Mouse (Mus musculus) ES-CJ7 (cell line): ENCODE measurements around the gene Trim10.
"Not testable (repeated sequence)": the region's sequence is repeated elsewhere in the genome, so short reads cannot be mapped to it uniquely, and the experiment has no call there.

Experiments
- DNase-seq: peaks from one replicate; pipeline ENCODE4 v3.0.0; 2011; ENCODE audit warnings: low read depth, low spot score

Gene Trim10

GRCm38 (mm10) chr17:36858181-36858580 lies 11.2 kb upstream of the Trim10 start:
- no peak for DNase-seq

DNA sequence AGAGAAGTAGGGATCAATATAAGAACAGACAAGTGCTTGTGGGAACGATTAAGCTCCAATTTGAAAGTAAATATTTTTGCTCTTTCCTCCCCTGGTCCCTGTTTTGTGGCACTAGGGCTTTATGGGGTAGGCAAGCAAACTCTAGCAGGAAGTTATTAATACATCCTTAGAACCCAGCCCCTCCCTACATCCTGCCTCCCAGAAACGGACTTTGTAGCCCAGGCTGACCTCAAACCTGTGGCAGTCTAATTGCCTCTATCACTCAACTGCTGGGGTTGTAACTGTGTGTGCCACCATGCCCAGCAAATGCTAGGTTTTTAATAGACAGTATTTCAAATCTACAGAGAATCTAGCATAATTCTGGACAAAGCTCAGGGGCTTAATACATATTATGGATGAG lies 7.7 kb upstream of the Trim10 start:
- no peak for DNase-seq

DNA sequence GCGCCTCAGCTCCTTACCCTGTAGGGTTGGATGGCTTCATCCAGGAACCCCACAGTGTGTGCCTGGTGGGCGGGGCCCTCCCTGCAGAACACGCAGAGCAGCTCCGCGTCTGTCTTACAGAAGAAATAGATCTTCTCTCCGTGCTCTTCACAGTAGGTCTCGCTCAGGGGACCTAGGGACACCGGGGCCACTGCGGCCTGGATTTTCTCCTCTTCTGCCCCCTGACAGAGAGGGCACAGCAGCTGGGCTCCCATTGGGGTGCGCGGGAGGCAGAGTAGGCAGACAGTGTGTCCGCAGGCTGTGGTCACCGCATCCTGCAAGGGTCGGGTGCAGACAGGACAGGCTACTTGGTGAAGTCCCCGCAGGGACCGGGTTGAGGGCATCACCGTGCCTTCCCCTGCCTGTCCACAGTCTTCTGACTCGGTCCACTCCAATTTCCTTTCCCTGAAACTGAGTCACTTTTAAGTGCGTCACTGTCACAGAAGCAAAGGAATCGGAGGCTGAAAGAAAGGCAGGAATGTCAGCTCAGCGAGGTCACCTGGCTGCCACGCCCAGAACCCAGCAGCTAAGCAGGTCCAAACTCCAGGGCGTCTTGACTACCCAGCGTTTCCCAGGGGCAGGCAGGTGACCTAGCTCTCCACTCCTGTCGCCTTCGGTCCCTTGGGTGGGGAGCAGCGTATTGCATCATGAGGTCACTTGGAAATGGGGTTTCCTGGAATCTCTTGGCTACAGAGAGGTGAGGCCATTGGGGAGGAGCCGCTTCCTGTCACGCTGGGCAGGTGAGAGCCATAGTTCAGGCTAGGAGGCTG lies 2.5 kb upstream of the Trim10 start, which contains the start of gene Trim15:
Trim15 (minus strand) TSS at position 492 of the 809 bp plus-strand sequence.
- no peak for DNase-seq

- no peak for DNase-seq
Observed at GRCm38 (mm10) chr17:36868836-36869235, 538 bp upstream of the Trim10 start.

DNA sequence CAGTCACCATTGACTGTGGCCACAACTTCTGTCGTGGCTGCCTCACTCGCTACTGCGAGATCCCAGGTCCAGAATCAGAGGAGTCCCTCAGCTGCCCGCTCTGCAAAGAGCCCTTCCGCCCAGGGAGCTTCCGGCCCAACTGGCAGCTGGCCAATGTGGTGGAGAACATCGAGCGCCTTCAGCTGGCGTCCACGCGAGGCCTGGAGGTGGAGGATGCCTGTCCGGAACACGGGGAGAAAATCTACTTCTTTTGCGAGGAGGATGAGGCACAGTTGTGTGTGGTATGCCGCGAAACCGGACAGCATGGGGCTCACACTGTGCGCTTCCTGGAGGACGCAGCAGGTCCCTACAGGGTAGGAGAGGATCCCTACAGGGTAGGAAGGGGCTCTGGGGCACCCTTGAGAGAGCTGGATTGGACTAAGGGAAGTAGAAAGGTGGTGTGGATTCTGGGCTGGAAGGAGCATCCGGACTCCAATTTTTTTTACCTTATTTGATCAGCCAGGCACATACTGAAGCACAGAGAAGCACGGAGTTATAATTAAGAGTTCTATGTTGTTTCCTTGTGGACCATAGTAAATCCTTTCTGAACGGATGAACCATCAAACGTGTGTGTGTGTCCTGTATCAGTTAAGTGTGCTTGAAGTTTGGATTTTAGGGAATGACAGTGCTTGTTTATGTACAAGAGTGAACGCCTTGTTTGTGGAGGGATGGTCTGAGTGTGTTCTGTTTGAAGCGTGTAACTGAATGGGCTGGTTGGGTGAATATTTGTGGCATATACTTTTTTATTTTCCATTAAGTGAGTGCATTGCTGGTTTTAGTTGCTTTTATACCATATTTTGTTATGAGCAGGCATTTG lies 809 bp downstream of the Trim10 start:
- DNase-seq = no peak

GRCm38 (mm10) chr17:36874636-36875035 lies 5.3 kb downstream of the Trim10 start:
- DNase-seq = no peak

GRCm38 (mm10) chr17:36883350-36883749 lies 14.0 kb downstream of the Trim10 start:
- no peak for DNase-seq

GRCm38 (mm10) chr17:36885132-36885790 lies 15.9 kb downstream of the Trim10 start:
- DNase-seq = no peak

DNA sequence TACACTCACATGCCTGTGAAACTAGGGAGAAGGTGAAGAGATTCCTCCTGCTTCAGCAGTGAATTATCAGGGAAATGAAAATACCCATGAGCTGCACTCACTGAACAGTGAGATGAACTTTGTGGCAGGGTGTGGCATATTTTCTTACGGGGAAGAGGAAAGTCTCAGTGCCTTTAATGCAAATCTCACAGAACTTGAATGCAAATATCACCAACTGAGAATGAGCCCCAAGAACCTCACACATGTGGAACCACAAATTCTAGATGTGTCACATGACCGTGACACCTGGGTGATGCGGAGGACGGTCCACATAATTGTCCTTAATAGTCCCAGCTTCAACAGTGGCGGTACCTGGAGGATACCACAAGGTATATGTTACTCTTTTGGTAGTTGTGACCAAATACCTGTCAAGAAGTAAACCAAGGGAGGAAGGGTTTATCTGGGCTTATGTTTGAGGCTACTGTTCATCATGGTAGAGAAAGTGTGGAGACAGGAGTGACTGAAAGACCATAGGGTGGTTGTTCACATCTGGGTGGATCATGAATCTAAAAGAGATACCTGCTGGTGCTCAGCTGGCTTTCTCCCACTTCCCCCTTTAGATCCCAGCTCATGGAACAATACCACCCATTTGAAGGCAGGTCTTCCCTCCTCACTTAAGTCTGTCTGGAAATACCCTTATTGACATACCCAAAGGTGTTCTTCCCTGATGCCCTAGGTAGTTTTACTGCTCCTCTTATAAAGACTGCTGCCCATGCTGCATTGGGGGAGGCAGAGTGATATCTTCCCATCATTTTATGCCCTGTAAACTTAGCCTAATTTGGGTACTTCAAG lies 20.9 kb downstream of the Trim10 start, which contains the start of gene Trim40:
Trim40 (minus strand) TSS at position 51 of the 831 bp plus-strand sequence.
- no peak for DNase-seq

- not testable (repeated sequence) for DNase-seq
Observed at GRCm38 (mm10) chr17:36891496-36891895, 22.1 kb downstream of the Trim10 start.

- DNase-seq = peak; percentile 74
Observed at GRCm38 (mm10) chr17:36892362-36892761, 23.0 kb downstream of the Trim10 start.

- DNase-seq = no peak
Observed at GRCm38 (mm10) chr17:36893387-36893786, 24.0 kb downstream of the Trim10 start.

DNA sequence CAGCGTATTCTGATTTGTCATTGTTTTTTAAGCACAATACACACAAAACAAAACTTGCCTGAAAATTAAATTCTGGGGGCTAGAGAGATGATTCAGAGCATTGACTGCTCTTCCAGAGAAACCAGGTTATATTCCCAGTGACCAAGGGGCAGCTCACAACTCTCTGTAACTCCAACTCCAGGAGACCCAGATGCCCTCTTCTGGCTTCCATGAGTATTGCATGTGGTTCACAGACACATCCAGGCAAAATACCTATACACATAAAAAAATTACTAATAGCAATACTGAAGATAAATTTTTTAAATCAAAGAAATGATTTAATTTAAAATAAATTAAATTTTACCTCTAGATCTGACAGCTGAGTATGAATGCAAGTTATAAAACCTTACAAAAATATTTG lies 27.2 kb downstream of the Trim10 start:
- DNase-seq = peak; percentile 66

- DNase-seq = no peak
Observed at GRCm38 (mm10) chr17:36897065-36897464, 27.7 kb downstream of the Trim10 start.

GRCm38 (mm10) chr17:36897552-36898205 lies 28.3 kb downstream of the Trim10 start, which contains the start of gene Trim31:
Gene Trim31 (plus strand): TSS chr17:36898118.
- no peak for DNase-seq

GRCm38 (mm10) chr17:36899376-36899775 lies 30.0 kb downstream of the Trim10 start:
- DNase-seq = no peak

DNA sequence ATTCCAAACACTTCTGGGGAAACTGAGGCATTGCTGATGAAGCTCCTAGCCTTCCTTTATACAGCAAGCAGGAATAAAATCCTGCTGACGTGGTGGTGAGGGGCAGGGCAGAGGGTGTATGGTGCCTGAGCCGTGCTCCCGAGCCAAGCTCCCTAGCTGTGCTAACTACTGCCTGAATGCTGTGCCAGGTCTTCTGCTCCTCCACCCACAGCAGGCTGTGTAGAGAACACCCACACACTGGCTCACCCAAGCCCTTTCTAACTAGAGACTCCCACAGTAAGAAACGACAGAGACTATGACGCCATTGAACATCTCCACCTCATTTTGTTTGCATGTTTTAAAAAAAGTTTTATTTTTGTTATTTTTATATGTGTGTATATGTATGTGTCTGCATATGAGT lies 30.6 kb downstream of the Trim10 start:
- no peak for DNase-seq

DNA sequence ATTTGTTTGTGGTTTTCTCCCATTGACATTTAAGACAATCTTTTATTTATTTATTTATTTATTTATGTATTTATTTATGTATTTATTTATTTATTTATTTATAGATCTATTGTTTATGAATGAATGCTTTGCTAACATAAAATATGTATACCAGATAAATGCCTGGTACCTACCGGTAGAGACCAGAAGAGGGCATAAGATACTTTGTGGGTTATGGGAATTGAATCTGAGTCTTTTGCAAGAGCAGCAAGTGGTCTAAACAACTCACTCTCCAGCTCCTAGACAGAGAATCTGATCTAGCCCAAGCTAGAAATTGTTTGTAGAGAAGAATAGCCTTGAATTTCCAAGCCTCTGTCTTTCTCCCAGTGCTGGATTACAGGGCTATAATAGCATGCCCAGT lies 31.3 kb downstream of the Trim10 start:
- no peak for DNase-seq

GRCm38 (mm10) chr17:36903651-36904050 lies 34.3 kb downstream of the Trim10 start:
- no peak for DNase-seq

DNA sequence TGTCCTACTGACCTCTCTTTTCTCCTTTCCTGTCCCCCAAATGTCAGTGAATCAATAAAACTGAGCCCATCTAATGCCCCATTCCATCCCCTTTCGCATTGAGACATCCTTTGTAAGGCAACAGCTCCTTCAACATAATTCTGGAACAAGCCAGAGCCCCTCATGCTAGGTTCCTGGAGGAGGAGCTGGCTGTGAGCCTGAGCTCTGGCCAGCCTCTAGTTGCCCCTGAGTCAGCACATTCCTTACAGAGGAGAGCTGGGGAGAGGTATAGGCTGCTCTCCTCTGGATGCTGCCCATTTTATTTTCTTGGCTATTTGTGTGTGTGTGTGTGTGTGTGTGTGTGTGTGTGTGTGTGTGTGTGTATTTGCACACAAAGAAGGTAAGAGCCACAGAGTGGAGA lies 38.9 kb downstream of the Trim10 start:
- DNase-seq = no peak
